ENCODE assay signal across 8 mouse cellular contexts in the genomic region with DNA sequence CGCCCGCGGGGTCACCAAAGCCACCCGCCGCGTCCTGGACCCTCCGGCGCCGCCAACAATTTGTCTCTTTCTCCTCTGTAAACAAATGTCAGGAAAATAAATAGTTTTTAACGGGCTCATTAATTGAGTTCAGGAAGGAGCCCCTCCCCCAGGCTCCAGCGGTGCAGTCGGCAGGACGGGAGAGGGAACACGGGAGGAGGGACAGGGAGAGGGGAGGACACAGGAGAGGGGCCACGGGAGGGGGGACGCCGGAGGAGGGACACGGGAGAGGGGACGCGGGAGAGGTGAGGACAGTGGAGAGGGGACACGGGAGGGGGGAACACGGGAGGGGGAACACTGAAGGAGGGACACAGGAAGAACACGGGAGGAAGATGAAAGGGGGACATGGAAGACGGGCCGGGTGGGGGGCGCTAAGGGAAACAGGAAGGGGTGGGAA. TPM values are rescaled to one million over a fixed set of nuclear protein-coding genes. Genes with fewer than 3 reads are reported as not detected.
A peak's percentile ranks its signal among the peaks of the same experiment; 100 is the strongest.
DNase-seq lines count a peak whose midpoint lies in the region; ATAC-seq and TF ChIP-seq lines count a peak whose summit lies in the region.
"Had no signal": no experiment of that assay in that cellular context is flagged by ENCODE, and none has a peak within 500 bp of the region (broad histone marks: within the 10 kb centered on the region; RNA-seq: fewer than 3 reads in every experiment).

No protein-coding gene starts in this region.

- no peak for TF ChIP-seq EP300 in ES-Bruce4 (IDR thresholded peaks at IDR 0.05; ENCODE audit: insufficient read depth, low read depth, low read length)
- peak; percentile 69; the same call in 1 of the 2 replicates for TF ChIP-seq EP300 in lung, postnatal 0 days (IDR thresholded peaks at IDR 0.05)

- peak overlapping the region; percentile 53 for H3K4me3 ChIP-seq in ES-Bruce4 (ENCODE audit: low read depth, low read length)
- peak overlapping the region; percentile 52 for H3K4me3 ChIP-seq in embryonic facial prominence, embryonic 10.5 days
- H3K4me3 ChIP-seq in intestine, embryonic 15.5 days (replicated peaks): peak overlapping the region; percentile 25
- peak overlapping the region; percentile 23; the same call in 1 of the 2 replicates for H3K4me3 ChIP-seq in lung, postnatal 0 days (ENCODE audit: low read depth, low read length)

- no peak for ATAC-seq in intestine, embryonic 15.5 days
- ATAC-seq in lung, postnatal 0 days: peak; percentile 21

- H3K36me3 ChIP-seq in ES-Bruce4 (ENCODE audit: control insufficient read depth, insufficient read depth, low read length, poor library complexity, severe bottlenecking): no peaks in the 10 kb centered on the region
- H3K36me3 ChIP-seq in embryonic facial prominence, embryonic 10.5 days (replicated peaks): peaks cover 18% of the 10 kb centered on the region
- H3K36me3 ChIP-seq in intestine, embryonic 15.5 days: no peaks in the 10 kb centered on the region; the same call in 1 of the 2 replicates
- no peaks in the 10 kb centered on the region for H3K36me3 ChIP-seq in lung, postnatal 0 days (ENCODE audit: insufficient read depth, low read length)

- no peak for TF ChIP-seq CTCF in ES-Bruce4 (IDR thresholded peaks at IDR 0.05; ENCODE audit: low read depth, low read length)
- no peak for TF ChIP-seq CTCF in lung, postnatal 0 days (IDR thresholded peaks at IDR 0.05)

- TF ChIP-seq POLR2A in ES-Bruce4 (IDR thresholded peaks at IDR 0.05; ENCODE audit: insufficient read depth, low read length): no peak

- peak; percentile 53 for DNase-seq in embryonic facial prominence, embryonic 10.5 days (ENCODE audit: low spot score)
- peak; percentile 65 for DNase-seq in lung, postnatal 0 days (ENCODE audit: low spot score)
- no peak for DNase-seq in cerebellum, adult 18-20 months
- DNase-seq in gastrocnemius, postnatal 14 days: no peak
- DNase-seq in right cerebral cortex, adult 2 months (ENCODE audit: low spot score in 2 of 2): no peak

- intact Hi-C loops in gastrocnemius, postnatal 14 days (cut with DNase I; ENCODE audit: low total_unique reads): no loop called here

- no peak overlapping the region for H3K27ac ChIP-seq in ES-Bruce4 (ENCODE audit: insufficient read depth, low read length)
- no peak overlapping the region; the same call in 1 of the 2 replicates for H3K27ac ChIP-seq in embryonic facial prominence, embryonic 10.5 days (replicated peaks)
- H3K27ac ChIP-seq in intestine, embryonic 15.5 days: 0 out of 2 replicates have a peak overlapping the region, but pooled peaks have one; percentile 44
- peak overlapping the region; percentile 32; the same call in 1 of the 2 replicates for H3K27ac ChIP-seq in lung, postnatal 0 days (ENCODE audit: low read length)
- H3K27ac ChIP-seq: macrophage had no signal

- H3K9me3 ChIP-seq in ES-Bruce4 (replicated peaks; ENCODE audit: control insufficient read depth, insufficient read depth, low read length, poor library complexity, severe bottlenecking): no peaks in the 10 kb centered on the region
- H3K9me3 ChIP-seq in embryonic facial prominence, embryonic 10.5 days: peaks cover 5% of the 10 kb centered on the region; the same call in 1 of the 2 replicates
- no peaks in the 10 kb centered on the region for H3K9me3 ChIP-seq in intestine, embryonic 15.5 days
- no peaks in the 10 kb centered on the region for H3K9me3 ChIP-seq in lung, postnatal 0 days (ENCODE audit: low read length)

- peaks cover 3% of the 10 kb centered on the region; the same call in 1 of the 2 replicates for H3K27me3 ChIP-seq in ES-Bruce4 (ENCODE audit: control insufficient read depth, insufficient read depth, low read length, poor library complexity, severe bottlenecking)
- H3K27me3 ChIP-seq in embryonic facial prominence, embryonic 10.5 days (replicated peaks; ENCODE audit: low read depth, poor library complexity, severe bottlenecking): peaks cover 53% of the 10 kb centered on the region
- peaks cover 27% of the 10 kb centered on the region for H3K27me3 ChIP-seq in intestine, embryonic 15.5 days (replicated peaks)
- H3K27me3 ChIP-seq in lung, postnatal 0 days (replicated peaks; ENCODE audit: insufficient read depth, low read length): peaks cover 15% of the 10 kb centered on the region; the same call in 1 of the 2 replicates

- WGBS in embryonic facial prominence, embryonic 10.5 days: 3% methylated on average over 26 of the region's 26 CpGs
- WGBS in intestine, embryonic 15.5 days: 12% methylated on average over 26 of the region's 26 CpGs
- 6% methylated on average over 23 of the region's 26 CpGs for WGBS in lung, postnatal 0 days

- peaks cover 9% of the 10 kb centered on the region for H3K4me1 ChIP-seq in ES-Bruce4 (ENCODE audit: control insufficient read depth, insufficient read depth, low read length)
- H3K4me1 ChIP-seq in embryonic facial prominence, embryonic 10.5 days: peaks cover 88% of the 10 kb centered on the region
- H3K4me1 ChIP-seq in intestine, embryonic 15.5 days (replicated peaks): peaks cover 69% of the 10 kb centered on the region
- peaks cover 22% of the 10 kb centered on the region for H3K4me1 ChIP-seq in lung, postnatal 0 days (ENCODE audit: insufficient read depth, low read depth, low read length)

- peak overlapping the region; percentile 58 for H3K4me2 ChIP-seq in intestine, embryonic 15.5 days (replicated peaks)
- H3K4me2 ChIP-seq in lung, postnatal 0 days (replicated peaks; ENCODE audit: low read depth, low read length): peak overlapping the region; percentile 50

- peak overlapping the region; percentile 14; the same call in 1 of the 2 replicates for H3K9ac ChIP-seq in ES-Bruce4 (ENCODE audit: low read depth, poor library complexity, severe bottlenecking)
- peak overlapping the region; percentile 26; the same call in 1 of the 2 replicates for H3K9ac ChIP-seq in intestine, embryonic 15.5 days
- H3K9ac ChIP-seq in lung, postnatal 0 days (replicated peaks; ENCODE audit: low read depth): 0 out of 2 replicates have a peak overlapping the region, but pooled peaks have one; percentile 29

RNA-seq across cellular contexts. Expression of a gene that starts 6.3 kb away (rescaled TPM):
- 149 and 159 TPM in 2 replicates for polyA plus RNA-seq in ES-Bruce4 (2011; ENCODE audit: insufficient read depth, insufficient read length, low read depth, missing spikeins)
- 85.0 and 86.4 TPM in 2 replicates for polyA plus RNA-seq in embryonic facial prominence, embryonic 10.5 days (2016; fragmentation: Nextera tagmentation; extraction: Ambion mirVana)
- polyA plus RNA-seq in intestine, embryonic 15.5 days (2015; fragmentation: Nextera tagmentation; extraction: Ambion mirVana): 56.3 and 56.8 TPM in 2 replicates
- polyA plus RNA-seq in lung, postnatal 0 days (2015; fragmentation: Nextera tagmentation; extraction: Ambion mirVana): 25.6 and 29.6 TPM in 2 replicates
- total RNA-seq in gastrocnemius, postnatal 14 days (2021): 10 to 100 TPM; 38.2 to 44.4 TPM

RNA-seq across cellular contexts. Expression of a gene that starts 42.2 kb away (rescaled TPM):
- polyA plus RNA-seq in ES-Bruce4 (2011; ENCODE audit: insufficient read depth, insufficient read length, low read depth, missing spikeins): not detected in 2 replicates
- polyA plus RNA-seq in embryonic facial prominence, embryonic 10.5 days (2016; fragmentation: Nextera tagmentation; extraction: Ambion mirVana): not detected in 2 replicates
- not detected in 2 replicates for polyA plus RNA-seq in intestine, embryonic 15.5 days (2015; fragmentation: Nextera tagmentation; extraction: Ambion mirVana)
- not detected in 2 replicates for polyA plus RNA-seq in lung, postnatal 0 days (2015; fragmentation: Nextera tagmentation; extraction: Ambion mirVana)
- total RNA-seq in gastrocnemius, postnatal 14 days (2021): not detected
- polyA plus RNA-seq: macrophage had no signal

Comparison
In these comparisons a context has a peak if more than half of its experiments do, and no peak if none do; other contexts are left out.
1. H3K27ac ChIP-seq: peak in intestine, embryonic 15.5 days (single experiment) and lung, postnatal 0 days (single experiment); none in ES-Bruce4 (single experiment) and embryonic facial prominence, embryonic 10.5 days (single experiment).
2. DNase-seq: peak in embryonic facial prominence, embryonic 10.5 days (single experiment) and lung, postnatal 0 days (single experiment); none in cerebellum, adult 18-20 months (0 of 2), gastrocnemius, postnatal 14 days (single experiment) and right cerebral cortex, adult 2 months (0 of 2).
3. Peak in every context shown above with its lines, with median percentiles within 50 percentile points of each other: H3K4me3 ChIP-seq and H3K9ac ChIP-seq.